Mouse (Mus musculus): ENCODE results near the gene 4931406P16Rik.
"Not testable (repeated sequence)": the region's sequence is repeated elsewhere in the genome, so short reads cannot be mapped to it uniquely, and the experiment has no call there.

Gene 4931406P16Rik

GRCm38 (mm10) chr7:34206331-34206730 lies 107.0 kb downstream of the 4931406P16Rik start:
- DNase-seq, result no peak

GRCm38 (mm10) chr7:34202147-34202546 lies 111.2 kb downstream of the 4931406P16Rik start:
- DNase-seq, result not testable (repeated sequence)

GRCm38 (mm10) chr7:34200829-34201228 lies 112.5 kb downstream of the 4931406P16Rik start:
- DNase-seq, result no peak

- no peak for DNase-seq
Observed at GRCm38 (mm10) chr7:34198346-34198745, 115.0 kb downstream of the 4931406P16Rik start.

GRCm38 (mm10) chr7:34196132-34197128 lies 116.9 kb downstream of the 4931406P16Rik start, which contains the start of gene Pdcd2l:
TSS of gene Pdcd2l (minus strand) at chr7:34196661.
- DNase-seq, result peak; percentile 92

GRCm38 (mm10) chr7:34195632-34196031 lies 117.7 kb downstream of the 4931406P16Rik start:
- DNase-seq, result no peak

- no peak for DNase-seq
Observed at GRCm38 (mm10) chr7:34192825-34193224, 120.5 kb downstream of the 4931406P16Rik start.

GRCm38 (mm10) chr7:34189376-34189989 lies 123.9 kb downstream of the 4931406P16Rik start:
- no peak for DNase-seq
